Mouse (Mus musculus): ENCODE results near the gene Foxred2. TPM values are rescaled to one million over a fixed set of nuclear protein-coding genes. Genes with fewer than 3 reads are reported as not detected.
A peak's percentile ranks its signal among the peaks of the same experiment; 100 is the strongest.

Gene Foxred2
- polyA plus RNA-seq, 1 experiment from 2014 or later = 3.2 TPM

GRCm38 (mm10) chr15:77981181-77981680 lies 24.7 kb upstream of the Foxred2 start:
- no peak overlapping the region for H3K27ac ChIP-seq
- DNase-seq (ENCODE audit: low spot score) = no peak
- no peak for TF ChIP-seq CTCF (IDR thresholded peaks at IDR 0.05; ENCODE audit: low read depth)
- H3K27me3 ChIP-seq (ENCODE audit: insufficient read depth, low read length) = no peaks in the 10 kb centered on the region
- H3K4me3 ChIP-seq (replicated peaks; ENCODE audit: low read depth, low read length) = no peak overlapping the region
- WGBS = 65% methylated on average over 5 of the region's 5 CpGs
- H3K9me3 ChIP-seq (replicated peaks; ENCODE audit: low read length) = no peaks in the 10 kb centered on the region
- no peak overlapping the region for H3K4me2 ChIP-seq (ENCODE audit: low read length)
- H3K36me3 ChIP-seq (ENCODE audit: insufficient read depth, low read length) = no peaks in the 10 kb centered on the region
- no peak for ATAC-seq (replicated peaks; ENCODE audit: low FRiP score, low read depth)
- H3K9ac ChIP-seq (ENCODE audit: low read depth, low read length) = no peak overlapping the region
- H3K4me1 ChIP-seq (replicated peaks; ENCODE audit: insufficient read depth, low read length) = no peaks in the 10 kb centered on the region

GRCm38 (mm10) chr15:77979427-77979865 lies 22.9 kb upstream of the Foxred2 start:
- WGBS = 80% methylated on average over 10 of the region's 10 CpGs
- ATAC-seq (replicated peaks; ENCODE audit: low FRiP score, low read depth) (no peak), DNase-seq (ENCODE audit: low spot score) (no peak)
- no peaks in the 10 kb centered on the region for H3K36me3 ChIP-seq (ENCODE audit: insufficient read depth, low read length)
- no peak overlapping the region for H3K9ac ChIP-seq (ENCODE audit: low read depth, low read length)
- H3K4me2 ChIP-seq (ENCODE audit: low read length) = no peak overlapping the region
- H3K4me1 ChIP-seq (replicated peaks; ENCODE audit: insufficient read depth, low read length) = no peaks in the 10 kb centered on the region
- H3K4me3 ChIP-seq (replicated peaks; ENCODE audit: low read depth, low read length) = no peak overlapping the region
- H3K27me3 ChIP-seq (ENCODE audit: insufficient read depth, low read length) = no peaks in the 10 kb centered on the region
- H3K27ac ChIP-seq = no peak overlapping the region
- H3K9me3 ChIP-seq (replicated peaks; ENCODE audit: low read length) = no peaks in the 10 kb centered on the region
- TF ChIP-seq CTCF (IDR thresholded peaks at IDR 0.05; ENCODE audit: low read depth) = no peak

DNA sequence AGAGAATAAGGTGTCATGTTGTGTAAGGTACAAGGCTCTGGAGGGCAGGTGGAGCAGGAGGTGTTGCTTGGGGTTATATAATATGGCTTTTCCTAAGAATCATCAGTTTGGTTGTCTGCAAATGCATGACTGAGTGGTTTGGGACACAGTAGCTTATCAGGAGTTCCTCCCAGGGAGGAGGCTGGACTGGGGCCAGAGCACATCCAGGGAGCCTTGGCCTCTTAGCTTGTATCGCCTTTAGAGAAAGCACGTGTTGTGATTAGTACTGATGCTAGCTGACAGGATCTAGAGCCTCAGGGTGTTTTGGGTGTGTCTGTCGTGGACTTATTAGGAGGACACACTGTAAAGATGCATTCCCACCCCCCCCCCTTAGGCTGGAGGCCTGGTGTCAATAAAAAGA lies 21.1 kb upstream of the Foxred2 start:
- ATAC-seq (replicated peaks; ENCODE audit: low FRiP score, low read depth) (no peak), DNase-seq (ENCODE audit: low spot score) (no peak)
- no peaks in the 10 kb centered on the region for H3K27me3 ChIP-seq (ENCODE audit: insufficient read depth, low read length)
- WGBS = 67% methylated on average over 3 of the region's 3 CpGs
- H3K9me3 ChIP-seq (replicated peaks; ENCODE audit: low read length) = no peaks in the 10 kb centered on the region
- no peak overlapping the region for H3K27ac ChIP-seq
- no peak overlapping the region for H3K9ac ChIP-seq (ENCODE audit: low read depth, low read length)
- H3K4me3 ChIP-seq (replicated peaks; ENCODE audit: low read depth, low read length) = no peak overlapping the region
- no peaks in the 10 kb centered on the region for H3K4me1 ChIP-seq (replicated peaks; ENCODE audit: insufficient read depth, low read length)
- TF ChIP-seq CTCF (IDR thresholded peaks at IDR 0.05; ENCODE audit: low read depth) = no peak
- H3K4me2 ChIP-seq (ENCODE audit: low read length) = no peak overlapping the region
- H3K36me3 ChIP-seq (ENCODE audit: insufficient read depth, low read length) = no peaks in the 10 kb centered on the region

DNA sequence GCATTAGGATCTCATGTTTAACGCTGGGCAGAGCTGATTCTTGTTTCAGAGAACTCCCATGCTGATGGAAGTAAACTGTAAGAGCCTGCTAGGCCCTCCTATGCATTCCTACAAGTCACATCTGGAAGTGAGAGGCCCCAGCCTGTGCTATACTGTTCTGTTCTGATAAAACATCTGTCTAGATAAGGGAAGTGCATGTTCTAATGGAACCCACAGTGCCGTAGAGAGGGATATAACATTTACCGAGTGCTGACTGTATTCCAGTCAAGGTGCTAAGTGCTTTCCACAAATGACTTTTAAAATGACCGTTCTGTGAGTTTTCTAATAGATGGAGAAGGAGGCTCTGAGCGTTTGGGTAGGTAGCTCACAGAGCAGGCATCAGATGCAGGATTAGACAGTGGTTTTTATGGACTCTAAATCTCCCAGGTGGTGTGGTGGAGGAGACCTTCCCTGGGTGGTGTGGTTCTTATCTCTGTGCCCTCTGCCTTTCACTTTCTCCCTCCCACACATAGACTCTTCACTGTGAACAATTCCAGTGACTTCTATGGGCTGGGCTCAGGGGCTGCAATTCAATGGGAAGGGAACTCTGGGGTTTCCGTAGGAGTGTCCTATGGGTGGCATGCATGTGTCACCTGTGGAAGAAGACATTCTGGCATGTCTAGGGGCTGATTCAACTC lies 17.8 kb upstream of the Foxred2 start:
- H3K4me1 ChIP-seq (replicated peaks; ENCODE audit: insufficient read depth, low read length) = peaks cover 4% of the 10 kb centered on the region; the same call in 1 of the 2 replicates
- no peak overlapping the region for H3K9ac ChIP-seq (ENCODE audit: low read depth, low read length)
- no peak overlapping the region for H3K4me2 ChIP-seq (ENCODE audit: low read length)
- DNase-seq (ENCODE audit: low spot score) = no peak
- no peak for ATAC-seq (replicated peaks; ENCODE audit: low FRiP score, low read depth)
- H3K9me3 ChIP-seq (replicated peaks; ENCODE audit: low read length) = no peaks in the 10 kb centered on the region
- WGBS = 70% methylated on average over 6 of the region's 6 CpGs
- no peak overlapping the region for H3K4me3 ChIP-seq (replicated peaks; ENCODE audit: low read depth, low read length)
- no peak for TF ChIP-seq CTCF (IDR thresholded peaks at IDR 0.05; ENCODE audit: low read depth)
- no peak overlapping the region for H3K27ac ChIP-seq
- H3K27me3 ChIP-seq (ENCODE audit: insufficient read depth, low read length) = no peaks in the 10 kb centered on the region
- no peaks in the 10 kb centered on the region for H3K36me3 ChIP-seq (ENCODE audit: insufficient read depth, low read length)

DNA sequence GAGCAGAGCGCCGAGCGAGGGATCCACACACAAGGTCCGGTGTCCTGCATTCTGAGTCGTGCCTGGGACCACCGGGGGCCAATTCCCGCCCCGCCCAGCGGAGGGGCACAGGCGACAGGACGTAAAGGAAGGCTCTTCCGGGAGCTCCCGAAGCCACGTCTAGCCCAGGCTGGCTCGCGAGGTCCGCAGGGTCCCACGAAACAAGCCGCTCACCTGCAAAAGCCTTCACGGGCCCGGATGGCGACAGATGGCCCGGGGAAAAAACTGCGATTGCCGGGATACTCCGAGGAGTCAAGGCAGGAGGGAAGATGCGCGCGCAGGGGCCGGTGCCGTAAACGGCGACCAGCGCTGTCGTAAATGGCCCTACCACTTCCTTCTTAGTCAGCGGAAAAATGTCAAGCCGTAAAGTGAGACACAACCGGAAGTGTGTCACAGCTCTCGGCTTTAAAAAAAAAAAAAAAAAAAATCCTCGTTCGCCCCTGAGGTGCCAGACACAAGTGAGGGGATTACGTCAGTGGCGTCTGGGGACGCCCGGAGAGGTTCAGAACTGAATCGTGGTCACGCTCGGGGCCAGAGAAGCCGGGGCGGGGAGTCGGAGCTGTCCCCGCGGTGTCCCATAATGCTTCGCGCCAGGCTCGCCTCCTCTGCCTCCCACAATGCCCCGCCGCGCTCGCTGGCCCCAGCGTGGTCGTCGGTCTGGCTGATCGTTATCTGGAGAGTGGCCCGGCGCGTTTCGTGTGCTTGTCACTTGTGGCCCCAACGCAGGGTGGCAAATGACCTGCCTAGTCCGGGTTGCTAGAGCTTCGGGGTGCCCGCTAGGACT lies 14.2 kb upstream of the Foxred2 start, which contains the start of gene Eif3d:
Eif3d (minus strand) TSS at position 344 of the 823 bp plus-strand sequence.
- H3K27me3 ChIP-seq (ENCODE audit: insufficient read depth, low read length) = no peaks in the 10 kb centered on the region
- H3K9ac ChIP-seq (ENCODE audit: low read depth, low read length) = peak within 1 kb of the TSS; percentile 93
- ATAC-seq (replicated peaks; ENCODE audit: low FRiP score, low read depth) = peak; percentile 88
- H3K4me1 ChIP-seq (replicated peaks; ENCODE audit: insufficient read depth, low read length) = peaks cover 9% of the 10 kb centered on the region; the same call in 1 of the 2 replicates
- H3K9me3 ChIP-seq (replicated peaks; ENCODE audit: low read length) = no peaks in the 10 kb centered on the region
- H3K36me3 ChIP-seq (ENCODE audit: insufficient read depth, low read length) = peaks cover 27% of the 10 kb centered on the region
- peak; percentile 97 for DNase-seq (ENCODE audit: low spot score)
- H3K27ac ChIP-seq = peak within 1 kb of the TSS; percentile 97
- 2% methylated on average over 72 of the region's 72 CpGs for WGBS
- peak within 1 kb of the TSS; percentile 86 for H3K4me3 ChIP-seq (replicated peaks; ENCODE audit: low read depth, low read length)
- no peak for TF ChIP-seq CTCF (IDR thresholded peaks at IDR 0.05; ENCODE audit: low read depth)
- H3K4me2 ChIP-seq (ENCODE audit: low read length) = peak within 1 kb of the TSS; percentile 92

DNA sequence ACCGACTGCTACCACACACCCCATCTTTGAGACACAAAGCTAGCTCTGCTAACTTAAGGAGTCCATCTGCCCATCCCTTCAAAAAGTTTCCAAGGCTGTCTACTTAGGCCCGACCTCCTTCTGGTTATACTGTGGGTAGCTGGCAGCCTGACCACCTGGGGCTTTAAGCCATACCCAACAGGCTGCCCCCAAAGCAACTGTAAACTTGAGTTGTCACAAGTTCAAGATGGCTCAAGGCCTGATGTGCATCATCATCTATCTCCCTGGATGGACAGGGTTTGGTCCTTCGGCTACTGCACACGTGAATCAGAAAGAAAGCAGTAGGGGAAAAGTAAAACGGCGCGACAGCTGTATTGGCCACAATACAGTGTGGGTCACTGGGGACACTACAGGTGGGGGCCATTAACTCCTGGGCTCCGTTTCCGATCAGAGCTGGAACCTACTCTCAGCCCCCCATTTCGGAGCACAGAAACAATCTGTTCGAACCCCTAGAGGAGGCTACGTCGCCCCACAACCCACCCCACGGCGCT lies 13.5 kb upstream of the Foxred2 start:
- H3K9me3 ChIP-seq (replicated peaks; ENCODE audit: low read length) = no peaks in the 10 kb centered on the region
- no peak for DNase-seq (ENCODE audit: low spot score)
- H3K4me1 ChIP-seq (replicated peaks; ENCODE audit: insufficient read depth, low read length) = peaks cover 9% of the 10 kb centered on the region; the same call in 1 of the 2 replicates
- H3K4me3 ChIP-seq (replicated peaks; ENCODE audit: low read depth, low read length) = peak overlapping the region; percentile 86
- peak overlapping the region; percentile 93 for H3K9ac ChIP-seq (ENCODE audit: low read depth, low read length)
- no peaks in the 10 kb centered on the region for H3K27me3 ChIP-seq (ENCODE audit: insufficient read depth, low read length)
- H3K27ac ChIP-seq = peak overlapping the region; percentile 97
- 3% methylated on average over 15 of the region's 15 CpGs for WGBS
- H3K4me2 ChIP-seq (ENCODE audit: low read length) = peak overlapping the region; percentile 75
- TF ChIP-seq CTCF (IDR thresholded peaks at IDR 0.05; ENCODE audit: low read depth) = no peak
- no peak for ATAC-seq (replicated peaks; ENCODE audit: low FRiP score, low read depth)
- H3K36me3 ChIP-seq (ENCODE audit: insufficient read depth, low read length) = peaks cover 34% of the 10 kb centered on the region

Data from kidney, postnatal 0 days (tissue).